Mouse (Mus musculus) midbrain, embryonic 13.5 days (tissue): ENCODE measurements around the gene Galnt7. TPM values are rescaled to one million over a fixed set of nuclear protein-coding genes. Genes with fewer than 3 reads are reported as not detected.

Experiments used
- ATAC-seq: fragments of 200-750 bp; cut with Nextera tagmentation; 2 replicates; pipeline ENCODE4 v1.8.0; 2017; ENCODE audit warnings: mild to moderate bottlenecking, moderate TSS enrichment, moderate library complexity
- H3K27ac ChIP-seq: fragments of 300-500 bp; sonication (generic); 2 replicates; pipeline ENCODE4 v1.5.1; 2015; ENCODE audit warnings: inconsistent platforms, mild to moderate bottlenecking, moderate library complexity
- H3K27me3 ChIP-seq: fragments of 300-500 bp; sonication (generic); 2 replicates; pipeline ENCODE4 v1.6.1; 2015; ENCODE audit warnings: mild to moderate bottlenecking, inconsistent platforms
- H3K36me3 ChIP-seq: fragments of 300-500 bp; sonication (generic); 2 replicates; pipeline ENCODE4 v1.6.1; 2015; ENCODE audit warnings: mild to moderate bottlenecking, inconsistent platforms
- H3K4me1 ChIP-seq: fragments of 300-500 bp; sonication (generic); replicated peaks from 2 replicates; pipeline ENCODE4 v1.6.1; 2015; ENCODE audit warnings: inconsistent platforms
- H3K4me2 ChIP-seq: fragments of 300-500 bp; sonication (generic); replicated peaks from 2 replicates; pipeline ENCODE4 v1.6.1; 2015; ENCODE audit warnings: moderate library complexity, mild to moderate bottlenecking, inconsistent platforms
- H3K4me3 ChIP-seq: fragments of 300-500 bp; sonication (generic); replicated peaks from 2 replicates; pipeline ENCODE4 v1.5.1; 2015; ENCODE audit warnings: mild to moderate bottlenecking, inconsistent platforms
- H3K9ac ChIP-seq: fragments of 300-500 bp; sonication (generic); replicated peaks from 2 replicates; pipeline ENCODE4 v1.6.1; 2015; ENCODE audit warnings: mild to moderate bottlenecking, inconsistent platforms
- H3K9me3 ChIP-seq: fragments of 300-500 bp; sonication (generic); 2 replicates; pipeline ENCODE4 v1.6.1; 2016; ENCODE audit warnings: mild to moderate bottlenecking, inconsistent platforms
- WGBS: fragments of 180-500 bp; shearing (Covaris S2); methylation state at CpG from one replicate; pipeline ENCODE4 v1.1.7; 2015; 5-methylcytosine and 5-hydroxymethylcytosine counted together
- polyA plus RNA-seq: library from polyadenylated mRNA; unstranded; fragments of >200 nt; fragmentation: Nextera tagmentation; extraction: Ambion mirVana; gene quantifications from 2 replicates; pipeline ENCODE4 v1.2.1, GENCODE M21; 2015

Galnt7 gene
- polyA plus RNA-seq, 1 experiment from 2014 or later = 10.8 TPM

GRCm38 (mm10) chr8:57650216-57650615 is 2.6 kb downstream of the Galnt7 start:
- no peak overlapping the region for H3K4me2 ChIP-seq
- H3K27me3 ChIP-seq = no peaks in the 10 kb centered on the region
- no peaks in the 10 kb centered on the region for H3K36me3 ChIP-seq
- no peak overlapping the region for H3K27ac ChIP-seq
- H3K9ac ChIP-seq = no peak overlapping the region
- WGBS = 84% methylated on average over 6 of the region's 6 CpGs
- no peak overlapping the region for H3K4me3 ChIP-seq
- H3K9me3 ChIP-seq = no peaks in the 10 kb centered on the region
- ATAC-seq = no peak
- H3K4me1 ChIP-seq = peaks cover 16% of the 10 kb centered on the region

DNA sequence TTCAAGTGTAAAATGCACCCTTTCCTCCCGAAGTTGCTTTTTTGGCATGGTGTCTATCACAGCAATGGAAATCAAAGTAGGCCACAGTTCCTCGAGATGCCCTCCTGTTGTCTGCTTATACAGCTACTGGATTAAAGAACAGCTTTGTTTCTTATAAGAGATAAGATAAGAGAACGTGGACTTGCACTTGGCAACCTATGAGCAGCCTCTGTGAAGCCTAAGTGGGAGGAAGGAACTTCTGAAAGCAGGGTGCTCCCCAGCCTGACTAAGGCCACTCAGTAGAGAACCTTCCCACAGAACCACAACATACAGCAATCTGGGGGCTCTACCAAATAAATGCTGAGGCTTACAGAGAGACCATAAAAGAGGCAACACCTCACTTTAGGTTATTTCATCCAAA is 5.3 kb downstream of the Galnt7 start:
- Histone ChIP-seq H3K4me1 (peaks cover 9% of the 10 kb centered on the region), H3K9me3 (no peaks in the 10 kb centered on the region), H3K4me2 (no peak overlapping the region), H3K4me3 (no peak overlapping the region), H3K36me3 (no peaks in the 10 kb centered on the region), H3K27me3 (no peaks in the 10 kb centered on the region), H3K27ac (no peak overlapping the region), H3K9ac (no peak overlapping the region)
- 71% methylated on average over 3 of the region's 3 CpGs for WGBS
- no peak for ATAC-seq

DNA sequence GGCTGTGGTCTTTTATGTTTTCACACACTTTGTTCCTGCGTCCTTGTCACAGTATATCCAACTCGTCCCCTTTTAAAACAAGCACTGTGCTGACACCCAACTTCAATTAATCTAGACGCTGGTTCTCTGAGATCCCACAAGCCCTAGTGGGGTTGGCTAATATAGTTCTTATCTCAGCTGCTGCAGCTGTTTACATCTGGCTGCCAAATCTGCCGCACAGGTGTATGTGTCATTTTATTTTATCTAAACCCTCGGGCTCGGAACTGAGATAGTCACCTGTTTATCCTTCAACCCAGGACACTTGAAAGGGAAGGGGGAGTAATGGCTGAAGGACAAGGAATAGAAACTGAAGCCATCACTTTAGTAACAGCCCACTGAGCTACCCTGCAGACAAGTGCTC is 8.6 kb downstream of the Galnt7 start:
- Histone ChIP-seq H3K36me3 (no peaks in the 10 kb centered on the region), H3K27ac (no peak overlapping the region), H3K4me1 (0 out of 2 replicates have a peak, but pooled peaks cover under 1% of the 10 kb centered on the region), H3K9ac (no peak overlapping the region), H3K4me3 (no peak overlapping the region), H3K9me3 (no peaks in the 10 kb centered on the region), H3K27me3 (peaks cover 3% of the 10 kb centered on the region; the same call in 1 of the 2 replicates), H3K4me2 (no peak overlapping the region)
- WGBS = 84% methylated on average over 6 of the region's 6 CpGs
- ATAC-seq = no peak

DNA sequence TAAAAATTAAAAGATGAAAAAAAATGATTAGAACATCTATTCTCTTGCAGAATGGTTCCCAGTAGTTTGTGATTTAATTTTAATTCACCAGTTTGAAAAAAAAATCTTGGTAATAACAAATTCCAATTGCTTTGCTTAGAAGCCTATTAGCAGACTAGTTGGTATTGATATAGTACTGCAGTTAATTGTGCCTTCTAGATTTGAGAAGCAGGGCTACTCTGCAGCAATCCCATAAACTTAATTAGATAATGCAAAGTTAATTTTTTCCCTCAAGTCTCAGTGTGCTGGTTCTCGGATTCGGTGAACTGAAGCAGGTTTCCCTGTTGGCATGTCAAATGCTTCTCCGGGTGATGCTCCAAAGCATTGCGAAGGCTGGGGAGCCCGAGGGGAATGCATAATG is 10.1 kb downstream of the Galnt7 start:
- Histone ChIP-seq H3K36me3 (no peaks in the 10 kb centered on the region), H3K9me3 (no peaks in the 10 kb centered on the region), H3K4me2 (no peak overlapping the region), H3K4me3 (no peak overlapping the region), H3K4me1 (0 out of 2 replicates have a peak, but pooled peaks cover 5% of the 10 kb centered on the region), H3K27me3 (peaks cover 3% of the 10 kb centered on the region; the same call in 1 of the 2 replicates), H3K9ac (no peak overlapping the region), H3K27ac (no peak overlapping the region)
- WGBS = 68% methylated on average over 5 of the region's 5 CpGs
- no peak for ATAC-seq

GRCm38 (mm10) chr8:57638925-57639324 is 13.9 kb downstream of the Galnt7 start:
- Histone ChIP-seq H3K9me3 (no peaks in the 10 kb centered on the region), H3K27me3 (peaks cover 3% of the 10 kb centered on the region; the same call in 1 of the 2 replicates), H3K27ac (no peak overlapping the region), H3K36me3 (no peaks in the 10 kb centered on the region), H3K4me1 (0 out of 2 replicates have a peak, but pooled peaks cover 5% of the 10 kb centered on the region), H3K9ac (no peak overlapping the region), H3K4me3 (no peak overlapping the region), H3K4me2 (no peak overlapping the region)
- no peak for ATAC-seq
- 64% methylated on average over 6 of the region's 6 CpGs for WGBS

DNA sequence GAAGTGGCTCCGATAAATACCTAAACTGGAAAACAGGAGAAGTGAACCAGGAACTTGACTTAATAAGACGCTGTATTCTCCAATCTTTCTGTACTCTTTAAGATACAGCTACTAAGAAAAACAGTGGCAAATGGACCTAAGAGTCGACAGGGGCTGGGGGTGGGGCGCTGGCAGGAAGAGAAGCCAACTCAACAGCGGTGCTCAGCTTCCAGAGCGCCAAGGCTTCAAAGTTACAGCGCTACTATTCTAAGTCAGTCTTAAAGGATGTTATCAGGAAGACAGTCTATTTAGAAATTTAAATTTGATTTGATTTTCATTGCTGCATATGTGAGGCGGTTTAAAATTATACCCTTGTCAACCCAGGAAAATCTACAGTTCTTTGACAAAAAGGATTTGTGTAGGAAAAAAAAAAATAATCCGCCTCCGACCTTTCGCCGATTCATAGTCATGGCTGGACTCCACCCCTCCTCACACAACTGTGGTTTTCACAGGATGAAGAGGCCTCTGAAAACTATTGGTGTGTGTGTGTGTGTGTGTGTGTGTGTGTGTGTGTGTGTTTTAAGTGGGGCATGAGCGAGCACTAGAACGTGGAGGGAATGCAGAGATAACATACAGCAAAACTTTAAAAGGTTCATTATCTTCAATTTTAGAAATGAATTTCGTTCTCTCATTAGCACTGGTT is 15.1 kb downstream of the Galnt7 start:
- Histone ChIP-seq H3K4me2 (no peak overlapping the region), H3K27me3 (peaks cover 3% of the 10 kb centered on the region; the same call in 1 of the 2 replicates), H3K36me3 (no peaks in the 10 kb centered on the region), H3K4me3 (no peak overlapping the region), H3K9me3 (no peaks in the 10 kb centered on the region), H3K4me1 (0 out of 2 replicates have a peak, but pooled peaks cover 5% of the 10 kb centered on the region), H3K9ac (no peak overlapping the region), H3K27ac (no peak overlapping the region)
- 84% methylated on average over 15 of the region's 15 CpGs for WGBS
- no peak for ATAC-seq

DNA sequence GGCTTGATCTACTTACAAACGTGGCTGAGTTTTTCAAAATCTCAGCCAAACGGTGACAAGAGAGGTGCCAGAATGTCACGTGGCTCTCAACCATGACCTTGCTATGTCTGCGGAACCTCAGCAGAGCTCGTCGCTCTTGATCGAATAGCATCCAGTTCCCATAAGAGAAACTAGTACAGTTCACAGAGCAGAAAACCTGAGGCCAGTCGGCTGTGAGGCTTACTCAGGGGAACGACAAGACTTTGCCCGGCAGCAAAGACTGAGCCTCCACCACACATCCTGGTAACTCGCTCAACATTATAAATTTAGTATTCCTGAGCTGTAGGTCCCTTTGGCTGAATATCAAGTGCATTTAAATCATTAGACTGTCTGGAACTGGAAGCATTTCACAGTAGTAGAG is 16.1 kb downstream of the Galnt7 start:
- no peaks in the 10 kb centered on the region for H3K36me3 ChIP-seq
- no peak overlapping the region for H3K27ac ChIP-seq
- H3K9me3 ChIP-seq = no peaks in the 10 kb centered on the region
- WGBS = 85% methylated on average over 11 of the region's 11 CpGs
- H3K27me3 ChIP-seq = peaks cover 3% of the 10 kb centered on the region; the same call in 1 of the 2 replicates
- H3K4me1 ChIP-seq = 0 out of 2 replicates have a peak, but pooled peaks cover 5% of the 10 kb centered on the region
- no peak overlapping the region for H3K4me2 ChIP-seq
- H3K9ac ChIP-seq = no peak overlapping the region
- H3K4me3 ChIP-seq = no peak overlapping the region
- no peak for ATAC-seq

DNA sequence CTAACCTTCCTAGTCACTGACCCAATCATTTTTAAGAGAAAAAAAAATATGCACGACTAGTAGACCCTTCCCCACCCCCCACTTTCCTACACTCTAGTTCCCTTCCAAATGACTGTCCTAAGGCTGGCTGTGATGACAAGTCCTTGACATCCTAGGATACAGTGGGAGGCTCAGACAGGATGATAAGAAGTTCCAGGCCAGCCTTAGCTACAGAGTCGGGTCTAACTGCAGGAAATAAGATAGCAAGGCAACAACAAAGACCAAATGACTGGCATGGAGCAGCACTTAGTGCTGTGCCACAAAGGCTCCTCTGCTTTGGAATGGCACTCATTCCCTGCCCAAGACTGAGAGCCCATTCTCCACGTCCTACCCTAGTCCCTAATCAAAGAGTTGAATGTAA is 16.6 kb downstream of the Galnt7 start:
- Histone ChIP-seq H3K9ac (no peak overlapping the region), H3K27me3 (peaks cover 3% of the 10 kb centered on the region; the same call in 1 of the 2 replicates), H3K4me2 (no peak overlapping the region), H3K4me1 (0 out of 2 replicates have a peak, but pooled peaks cover 5% of the 10 kb centered on the region), H3K36me3 (no peaks in the 10 kb centered on the region), H3K27ac (no peak overlapping the region), H3K4me3 (no peak overlapping the region), H3K9me3 (no peaks in the 10 kb centered on the region)
- ATAC-seq = no peak
- WGBS = 80% methylated on average over 3 of the region's 3 CpGs

GRCm38 (mm10) chr8:57631780-57632179 is 21.1 kb downstream of the Galnt7 start:
- Histone ChIP-seq H3K4me1 (no peaks in the 10 kb centered on the region), H3K27me3 (no peaks in the 10 kb centered on the region), H3K9me3 (no peaks in the 10 kb centered on the region), H3K27ac (no peak overlapping the region), H3K36me3 (no peaks in the 10 kb centered on the region), H3K4me3 (no peak overlapping the region), H3K9ac (no peak overlapping the region), H3K4me2 (no peak overlapping the region)
- ATAC-seq = no peak
- WGBS = 91% methylated on average over 7 of the region's 7 CpGs

DNA sequence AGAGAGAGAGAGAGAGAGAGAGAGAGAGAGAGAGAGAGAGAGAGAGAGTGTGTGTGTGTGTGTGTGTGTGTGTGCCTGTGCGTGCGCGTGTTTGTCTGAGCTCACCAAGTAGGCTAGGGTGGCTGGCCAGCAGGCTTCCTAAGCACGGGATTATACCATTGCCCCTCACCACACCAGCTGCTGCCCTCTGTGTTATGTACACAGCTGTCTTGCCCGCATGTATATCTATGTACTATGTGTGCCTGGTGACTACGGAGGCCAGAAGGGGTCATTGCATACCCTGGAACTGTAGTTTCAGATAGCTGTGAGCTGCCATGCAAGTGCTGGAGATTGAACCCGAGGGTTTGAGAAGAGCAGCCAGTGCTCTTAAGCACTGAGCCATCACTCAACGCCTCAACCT is 22.7 kb downstream of the Galnt7 start:
- Histone ChIP-seq H3K4me1 (no peaks in the 10 kb centered on the region), H3K36me3 (no peaks in the 10 kb centered on the region), H3K4me2 (no peak overlapping the region), H3K27me3 (no peaks in the 10 kb centered on the region), H3K27ac (no peak overlapping the region), H3K9me3 (no peaks in the 10 kb centered on the region), H3K9ac (no peak overlapping the region), H3K4me3 (no peak overlapping the region)
- ATAC-seq = no peak
- WGBS = 90% methylated on average over 8 of the region's 8 CpGs

- Histone ChIP-seq H3K27ac (no peak overlapping the region), H3K4me1 (no peaks in the 10 kb centered on the region), H3K9ac (no peak overlapping the region), H3K4me3 (no peak overlapping the region), H3K4me2 (no peak overlapping the region), H3K36me3 (no peaks in the 10 kb centered on the region), H3K27me3 (no peaks in the 10 kb centered on the region), H3K9me3 (no peaks in the 10 kb centered on the region)
- ATAC-seq = no peak
- WGBS = 89% methylated on average over 6 of the region's 6 CpGs
Measured at GRCm38 (mm10) chr8:57628787-57629664, 23.8 kb downstream of the Galnt7 start.
